Mouse (Mus musculus) layer of hippocampus, postnatal 14 days (tissue): ENCODE measurements around the gene Ccdc77. TPM values are rescaled to one million over a fixed set of nuclear protein-coding genes. Genes with fewer than 3 reads are reported as not detected.

Source experiments
- total RNA-seq, 2 experiments: library from RNA; stranded (reverse); gene quantifications; 2 replicates each; pipeline ENCODE4 v1.2.3; 2021

The Ccdc77 gene
- total RNA-seq, 2 experiments from 2014 or later = 6.1 to 9.2 TPM

Other genes with a start within 250 kb of the Ccdc77 start
- gene D330020A13Rik, start 70.0 kb downstream of the Ccdc77 start, total RNA-seq = not detected
- gene B4galnt3, start 69.8 kb downstream of the Ccdc77 start, total RNA-seq = under 1 TPM; 0.81 to 0.88 TPM
- gene Kdm5a, start 250 bp downstream of the Ccdc77 start, total RNA-seq = 10 to 100 TPM; 34.9 to 40.2 TPM
- 1 to 10 TPM; 5.0 to 6.6 TPM for gene Il17ra, start 98.9 kb upstream of the Ccdc77 start, total RNA-seq
- gene Tmem121b, start 129.4 kb upstream of the Ccdc77 start, total RNA-seq = 10 to 100 TPM; 41.3 to 42.2 TPM
- 10 to 100 TPM; 34.2 to 38.1 TPM for gene Hdhd5, start 166.9 kb upstream of the Ccdc77 start, total RNA-seq